Mouse (Mus musculus) hindbrain, embryonic 16.5 days (tissue): Measurements from ENCODE around the gene Tecr. TPM values are rescaled to one million over a fixed set of nuclear protein-coding genes. Genes with fewer than 3 reads are reported as not detected.

ENCODE experiments used
- ATAC-seq: fragments of 200-750 bp; cut with Nextera tagmentation; 2 replicates; pipeline ENCODE4 v1.8.0; 2017; ENCODE audit warnings: moderate TSS enrichment, moderate library complexity
- H3K27ac ChIP-seq: fragments of 300-500 bp; sonication (generic); 2 replicates; pipeline ENCODE4 v1.5.1; 2014; ENCODE audit warnings: low read depth, mild to moderate bottlenecking, control low read depth, low read length, moderate library complexity
- H3K27me3 ChIP-seq: fragments of 300-500 bp; sonication (generic); replicated peaks from 2 replicates; pipeline ENCODE4 v1.6.1; 2014; ENCODE audit warnings: low read length; ENCODE audit not compliant: control insufficient read depth, insufficient read depth
- H3K36me3 ChIP-seq: fragments of 300-500 bp; sonication (generic); 2 replicates; pipeline ENCODE4 v1.6.1; 2014; ENCODE audit warnings: mild to moderate bottlenecking, low read length, moderate library complexity, mixed read lengths; ENCODE audit not compliant: control insufficient read depth, insufficient read depth
- H3K4me1 ChIP-seq: fragments of 300-500 bp; sonication (generic); 2 replicates; pipeline ENCODE4 v1.6.1; 2014; ENCODE audit warnings: low read depth, low read length; ENCODE audit not compliant: control insufficient read depth, insufficient read depth
- H3K4me2 ChIP-seq: fragments of 300-500 bp; sonication (generic); 2 replicates; pipeline ENCODE4 v1.6.1; 2014; ENCODE audit warnings: mild to moderate bottlenecking, low read length, control low read depth, moderate library complexity
- H3K4me3 ChIP-seq: fragments of 300-500 bp; sonication (generic); 2 replicates; pipeline ENCODE4 v1.5.1; 2014; ENCODE audit warnings: mild to moderate bottlenecking, low read length, control low read depth, moderate library complexity
- H3K9ac ChIP-seq: fragments of 300-500 bp; sonication (generic); 2 replicates; pipeline ENCODE4 v1.6.1; 2014; ENCODE audit warnings: low read depth, mild to moderate bottlenecking, control low read depth, low read length, moderate library complexity
- H3K9me3 ChIP-seq: fragments of 300-500 bp; sonication (generic); 2 replicates; pipeline ENCODE4 v1.6.1; 2014; ENCODE audit warnings: mild to moderate bottlenecking, low read length, moderate library complexity; ENCODE audit not compliant: control insufficient read depth
- WGBS: fragments of 180-500 bp; shearing (Covaris S2); extraction: QIAGEN DNeasy Blood & Tissue Kit; methylation state at CpG from one replicate; pipeline ENCODE4 v1.1.7; 2014; 5-methylcytosine and 5-hydroxymethylcytosine counted together
- polyA plus RNA-seq: library from polyadenylated mRNA; unstranded; fragments of >200 nt; fragmentation: Nextera tagmentation; extraction: Ambion mirVana; gene quantifications from 2 replicates; pipeline ENCODE4 v1.2.1, GENCODE M21; 2015

Tecr gene
- 1,512 and 1,598 TPM in 2 replicates for polyA plus RNA-seq

DNA sequence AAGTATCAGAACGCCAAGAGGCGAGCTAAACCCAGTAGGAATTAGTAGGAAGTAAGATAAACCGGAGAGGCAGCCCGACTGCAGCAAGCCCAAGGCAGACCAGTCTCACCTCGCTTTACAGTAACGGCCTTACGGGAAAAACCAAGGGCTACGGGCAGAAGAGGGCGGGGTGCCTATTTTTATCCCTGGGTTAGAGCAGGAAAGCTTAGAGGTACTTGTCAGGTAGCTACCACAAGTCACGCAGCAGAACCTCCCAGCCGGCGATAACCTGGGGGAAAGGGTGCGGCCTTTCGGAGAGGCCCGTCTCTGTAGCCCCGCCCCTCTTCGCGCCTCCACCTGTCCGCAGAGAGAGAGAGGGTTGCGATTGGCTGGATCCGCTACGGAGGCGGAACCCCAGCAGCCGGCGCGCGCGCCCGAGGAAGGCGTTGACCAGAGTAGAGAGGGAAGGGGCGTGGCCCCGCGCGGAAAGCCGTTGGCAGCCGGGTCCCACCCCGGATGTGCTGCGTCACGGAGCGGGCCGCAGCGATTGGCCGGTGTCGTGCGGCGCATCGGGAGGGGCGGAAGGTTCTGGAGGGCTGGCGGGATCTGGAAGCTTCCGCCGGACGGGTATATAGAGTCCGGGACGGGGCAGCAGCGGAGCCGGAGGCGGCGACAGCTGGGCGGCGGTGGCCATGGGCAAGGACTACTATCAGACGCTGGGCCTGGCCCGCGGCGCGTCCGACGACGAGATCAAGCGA lies at the start of gene Tecr, which contains the start of gene Dnajb1:
Gene Tecr (minus strand): TSS at position 311 of the 737 bp plus-strand sequence.
Gene Dnajb1 (plus strand): TSS at position 533 of the 737 bp plus-strand sequence.
- ATAC-seq: peak; percentile 96
- Histone ChIP-seq H3K27me3 (no peaks in the 10 kb centered on the region), H3K36me3 (peaks cover 21% of the 10 kb centered on the region), H3K4me1 (peaks cover 18% of the 10 kb centered on the region), H3K9me3 (no peaks in the 10 kb centered on the region), H3K4me2 (peak within 1 kb of the TSS; percentile 86), H3K27ac (peak within 1 kb of the TSS; percentile 96), H3K4me3 (peak within 1 kb of the TSS; percentile 68), H3K9ac (peak within 1 kb of the TSS; percentile 82)
- WGBS: under 1% methylated on average over 61 of the region's 69 CpGs

GRCm38 (mm10) chr8:83656484-83657246 lies 48.9 kb upstream of the Tecr start:
- Histone ChIP-seq H3K27ac (peak overlapping the region; percentile 34; the same call in 1 of the 2 replicates), H3K9me3 (no peaks in the 10 kb centered on the region), H3K4me2 (no peak overlapping the region), H3K27me3 (no peaks in the 10 kb centered on the region), H3K4me1 (peaks cover 31% of the 10 kb centered on the region), H3K4me3 (no peak overlapping the region), H3K9ac (no peak overlapping the region), H3K36me3 (no peaks in the 10 kb centered on the region)
- no peak for ATAC-seq
- 85% methylated on average over 13 of the region's 13 CpGs for WGBS

DNA sequence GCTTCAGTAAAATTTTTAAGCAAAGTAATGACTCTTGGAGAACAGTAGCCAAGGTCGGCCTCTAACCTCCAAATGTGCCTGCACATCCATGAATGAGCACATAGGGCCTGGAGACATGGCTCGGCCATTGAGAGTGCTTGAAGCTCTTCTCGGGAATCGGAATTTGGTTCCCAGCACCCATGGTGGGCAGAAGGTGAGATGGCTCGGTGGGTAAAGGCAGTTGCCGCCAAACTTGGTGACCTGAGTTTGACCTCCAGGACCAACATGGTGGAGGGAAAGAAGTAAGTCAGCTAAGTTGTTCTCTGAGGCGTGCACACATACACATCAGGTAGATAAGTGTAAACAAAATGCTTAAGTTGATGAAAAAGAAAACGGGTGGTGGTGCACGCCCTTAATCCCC lies 48.3 kb upstream of the Tecr start:
- Histone ChIP-seq H3K27me3 (no peaks in the 10 kb centered on the region), H3K4me3 (no peak overlapping the region), H3K9me3 (no peaks in the 10 kb centered on the region), H3K9ac (no peak overlapping the region), H3K27ac (no peak overlapping the region), H3K4me1 (peaks cover 29% of the 10 kb centered on the region), H3K4me2 (no peak overlapping the region), H3K36me3 (no peaks in the 10 kb centered on the region)
- ATAC-seq: no peak
- WGBS: 92% methylated on average over 9 of the region's 9 CpGs

- Histone ChIP-seq H3K4me3 (no peak overlapping the region), H3K9me3 (no peaks in the 10 kb centered on the region), H3K4me1 (peaks cover 17% of the 10 kb centered on the region), H3K4me2 (no peak overlapping the region), H3K27ac (no peak overlapping the region), H3K36me3 (no peaks in the 10 kb centered on the region), H3K27me3 (no peaks in the 10 kb centered on the region), H3K9ac (no peak overlapping the region)
- ATAC-seq: no peak
- 99% methylated on average over 6 of the region's 6 CpGs for WGBS
Observed at GRCm38 (mm10) chr8:83654725-83655124, 47.0 kb upstream of the Tecr start.

- Histone ChIP-seq H3K4me3 (peak overlapping the region; percentile 90), H3K4me2 (peak overlapping the region; percentile 80), H3K27me3 (no peaks in the 10 kb centered on the region), H3K9me3 (no peaks in the 10 kb centered on the region), H3K27ac (peak overlapping the region; percentile 25; the same call in 1 of the 2 replicates), H3K36me3 (no peaks in the 10 kb centered on the region), H3K4me1 (peaks cover 17% of the 10 kb centered on the region), H3K9ac (peak overlapping the region; percentile 89)
- WGBS: 48% methylated on average over 10 of the region's 10 CpGs
- ATAC-seq: no peak
Observed at GRCm38 (mm10) chr8:83653662-83654017, 45.9 kb upstream of the Tecr start.

DNA sequence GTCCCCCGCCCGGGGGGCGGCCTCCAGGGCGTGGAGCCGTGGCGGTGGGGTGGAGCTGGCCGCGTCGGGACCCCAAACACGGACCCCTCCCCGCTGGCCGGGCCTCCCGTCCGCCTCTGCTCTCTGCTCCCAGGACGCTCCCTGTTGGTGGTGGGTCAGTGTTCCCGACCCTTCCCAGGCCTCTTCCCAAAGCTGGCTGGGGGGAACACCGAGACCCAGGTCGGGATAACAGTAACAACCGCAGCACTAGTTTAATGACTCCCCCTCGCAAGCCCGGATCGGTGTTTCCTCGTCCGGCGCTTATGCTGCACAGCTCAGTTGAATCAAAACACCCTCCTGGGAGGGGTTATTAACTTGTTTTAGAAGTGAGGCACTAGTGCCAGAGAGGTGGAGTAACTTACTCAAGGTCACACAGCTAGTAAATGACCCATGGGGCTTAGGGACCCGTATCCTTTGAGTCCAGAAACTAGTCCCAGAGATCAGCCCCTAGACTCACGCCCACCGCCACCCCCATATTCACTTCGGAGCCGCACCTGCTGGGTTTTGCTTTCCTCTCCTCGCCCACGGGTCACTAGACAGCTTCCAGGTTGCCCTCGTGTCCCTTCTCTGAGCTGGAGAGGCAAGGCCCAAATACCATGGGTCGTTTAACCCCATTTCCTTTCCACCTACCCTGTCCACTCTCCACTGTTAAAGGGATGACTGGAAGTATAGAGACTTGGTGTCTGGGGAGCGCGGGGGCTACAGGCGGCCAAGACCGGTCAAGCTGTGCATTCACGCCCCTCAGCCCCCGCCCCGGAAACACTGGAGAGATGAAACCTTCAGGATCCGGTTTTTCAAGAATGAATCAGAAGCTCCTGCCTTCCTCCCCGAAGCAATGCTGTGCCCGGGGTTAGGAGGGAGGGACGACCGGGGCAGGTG lies 45.2 kb upstream of the Tecr start:
- Histone ChIP-seq H3K27ac (peak overlapping the region; percentile 73), H3K36me3 (no peaks in the 10 kb centered on the region), H3K9ac (peak overlapping the region; percentile 89), H3K4me3 (peak overlapping the region; percentile 90), H3K4me1 (peaks cover 17% of the 10 kb centered on the region), H3K27me3 (no peaks in the 10 kb centered on the region), H3K4me2 (peak overlapping the region; percentile 80), H3K9me3 (no peaks in the 10 kb centered on the region)
- WGBS: 2% methylated on average over 41 of the region's 46 CpGs
- no peak; the same call in 1 of the 2 replicates for ATAC-seq

DNA sequence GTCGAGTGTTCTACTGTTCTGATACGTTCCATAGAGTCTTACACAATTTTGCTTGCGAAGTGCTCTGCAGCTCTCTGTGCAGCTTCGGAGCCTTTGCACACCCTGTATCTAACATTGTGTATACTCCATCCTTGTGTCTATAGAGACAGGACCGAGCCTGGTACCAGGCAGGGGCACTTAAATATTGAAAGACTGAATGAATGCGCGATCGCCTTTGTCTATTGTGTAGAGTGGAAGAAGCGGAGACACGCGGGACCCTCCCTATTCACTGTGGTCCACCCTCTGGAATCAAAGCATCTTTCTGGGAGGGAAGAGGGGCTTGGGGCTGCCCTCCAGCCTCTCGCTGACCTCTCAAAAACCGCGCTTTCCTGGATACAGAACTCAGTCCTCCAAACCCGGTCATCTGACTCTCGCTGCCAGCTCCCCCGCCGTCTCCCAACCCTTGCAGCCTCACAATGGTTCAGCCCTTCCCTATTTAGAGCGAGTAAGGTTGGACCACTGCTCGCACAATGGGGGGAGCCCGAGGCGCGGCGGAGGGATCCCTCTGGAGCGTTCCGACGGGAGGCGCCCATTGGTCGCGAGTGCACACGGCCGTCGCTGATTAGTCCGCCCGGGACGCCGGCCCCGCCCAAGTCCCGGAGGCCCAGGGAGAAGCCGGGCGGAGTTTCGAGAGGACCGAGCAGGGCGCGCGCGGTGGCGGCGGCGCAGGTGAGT lies 44.4 kb upstream of the Tecr start, which contains the start of gene Gipc1:
Gene Gipc1 (plus strand): TSS at position 648 of the 714 bp plus-strand sequence.
- ATAC-seq: peak; percentile 96
- Histone ChIP-seq H3K9me3 (no peaks in the 10 kb centered on the region), H3K36me3 (no peaks in the 10 kb centered on the region), H3K4me1 (peaks cover 17% of the 10 kb centered on the region), H3K9ac (peak within 1 kb of the TSS; percentile 89), H3K27me3 (no peaks in the 10 kb centered on the region), H3K4me2 (peak within 1 kb of the TSS; percentile 80), H3K27ac (peak within 1 kb of the TSS; percentile 89), H3K4me3 (peak within 1 kb of the TSS; percentile 90)
- WGBS: 4% methylated on average over 41 of the region's 50 CpGs

DNA sequence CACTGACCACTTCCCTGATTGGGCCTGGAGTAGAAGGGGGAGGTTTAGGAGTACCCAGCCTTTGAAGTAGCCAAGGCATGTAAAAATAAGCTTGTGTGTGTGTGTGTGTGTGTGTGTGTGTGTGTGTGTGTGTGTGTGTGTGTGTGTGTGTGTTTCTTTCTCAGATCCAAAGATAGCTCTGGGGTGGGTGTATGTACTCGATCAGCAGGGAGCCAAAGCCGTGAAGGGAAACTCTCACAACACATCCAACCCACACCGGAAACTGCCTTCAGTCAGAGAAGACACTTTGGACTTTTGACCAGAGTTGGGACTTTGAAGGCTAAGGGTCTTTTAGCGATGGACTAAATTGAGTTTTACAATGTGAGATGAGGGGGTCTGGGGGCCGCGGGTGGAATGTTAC lies 41.9 kb upstream of the Tecr start:
- no peak overlapping the region for H3K4me2 ChIP-seq
- H3K9me3 ChIP-seq: no peaks in the 10 kb centered on the region
- H3K36me3 ChIP-seq: no peaks in the 10 kb centered on the region
- WGBS: 96% methylated on average over 6 of the region's 6 CpGs
- no peak for ATAC-seq
- no peak overlapping the region for H3K27ac ChIP-seq
- H3K4me3 ChIP-seq: no peak overlapping the region
- H3K4me1 ChIP-seq: peaks cover 16% of the 10 kb centered on the region
- H3K27me3 ChIP-seq: no peaks in the 10 kb centered on the region
- no peak overlapping the region for H3K9ac ChIP-seq
